Mouse (Mus musculus) kidney, embryonic 14.5 days (tissue): Measurements from ENCODE around the gene Mok. TPM values are rescaled to one million over a fixed set of nuclear protein-coding genes. Genes with fewer than 3 reads are reported as not detected.

ENCODE experiments used
- ATAC-seq: fragments of 200-750 bp; cut with Nextera tagmentation; 2 replicates; pipeline ENCODE4 v1.8.0; 2017; ENCODE audit warnings: moderate number of reproducible peaks, mild to moderate bottlenecking, moderate TSS enrichment, moderate library complexity; ENCODE audit not compliant: low FRiP score, low TSS enrichment
- H3K27ac ChIP-seq: fragments of 300-500 bp; sonication (generic); 2 replicates; pipeline ENCODE4 v1.5.1; 2014; ENCODE audit warnings: low read depth, mild to moderate bottlenecking, low read length, moderate library complexity, mixed read lengths
- H3K27me3 ChIP-seq: fragments of 300-500 bp; sonication (generic); 2 replicates; pipeline ENCODE4 v1.6.1; 2014; ENCODE audit warnings: mild to moderate bottlenecking, low read length; ENCODE audit not compliant: control insufficient read depth, insufficient read depth
- H3K36me3 ChIP-seq: fragments of 300-500 bp; sonication (generic); 2 replicates; pipeline ENCODE4 v1.6.1; 2014; ENCODE audit warnings: low read length, mixed read lengths; ENCODE audit not compliant: control insufficient read depth, insufficient read depth
- H3K4me1 ChIP-seq: fragments of 300-500 bp; sonication (generic); 2 replicates; pipeline ENCODE4 v1.6.1; 2014; ENCODE audit warnings: low read length, mixed read lengths; ENCODE audit not compliant: control insufficient read depth, insufficient read depth
- H3K4me2 ChIP-seq: fragments of 300-500 bp; sonication (generic); replicated peaks from 2 replicates; pipeline ENCODE4 v1.6.1; 2014; ENCODE audit warnings: low read depth, mild to moderate bottlenecking, low read length
- H3K4me3 ChIP-seq: fragments of 300-500 bp; sonication (generic); 2 replicates; pipeline ENCODE4 v1.5.1; 2014; ENCODE audit warnings: mild to moderate bottlenecking, low read length
- H3K9ac ChIP-seq: fragments of 300-500 bp; sonication (generic); 2 replicates; pipeline ENCODE4 v1.6.1; 2014; ENCODE audit warnings: low read depth, mild to moderate bottlenecking, low read length, moderate library complexity
- H3K9me3 ChIP-seq: fragments of 300-500 bp; sonication (generic); 2 replicates; pipeline ENCODE4 v1.6.1; 2016; ENCODE audit warnings: low read length; ENCODE audit not compliant: control insufficient read depth
- WGBS: fragments of 180-500 bp; shearing (Covaris S2); extraction: QIAGEN DNeasy Blood & Tissue Kit; methylation state at CpG from one replicate; pipeline ENCODE4 v1.1.7; 2014; 5-methylcytosine and 5-hydroxymethylcytosine counted together
- polyA plus RNA-seq: library from polyadenylated mRNA; unstranded; fragments of >200 nt; fragmentation: Nextera tagmentation; extraction: Ambion mirVana; gene quantifications from 2 replicates; pipeline ENCODE4 v1.2.1, GENCODE M21; 2014

Mok gene
- polyA plus RNA-seq, 1 experiment from 2014 or later = 6.8 TPM

GRCm38 (mm10) chr12:110791026-110791425 lies 49.7 kb downstream of the Mok start:
- no peaks in the 10 kb centered on the region for H3K27me3 ChIP-seq
- WGBS = 93% methylated on average over 8 of the region's 8 CpGs
- no peak overlapping the region for H3K27ac ChIP-seq
- H3K4me3 ChIP-seq = no peak overlapping the region
- no peak for ATAC-seq
- no peaks in the 10 kb centered on the region for H3K9me3 ChIP-seq
- no peak overlapping the region for H3K4me2 ChIP-seq
- H3K4me1 ChIP-seq = no peaks in the 10 kb centered on the region
- peaks cover 9% of the 10 kb centered on the region; the same call in 1 of the 2 replicates for H3K36me3 ChIP-seq
- H3K9ac ChIP-seq = no peak overlapping the region

DNA sequence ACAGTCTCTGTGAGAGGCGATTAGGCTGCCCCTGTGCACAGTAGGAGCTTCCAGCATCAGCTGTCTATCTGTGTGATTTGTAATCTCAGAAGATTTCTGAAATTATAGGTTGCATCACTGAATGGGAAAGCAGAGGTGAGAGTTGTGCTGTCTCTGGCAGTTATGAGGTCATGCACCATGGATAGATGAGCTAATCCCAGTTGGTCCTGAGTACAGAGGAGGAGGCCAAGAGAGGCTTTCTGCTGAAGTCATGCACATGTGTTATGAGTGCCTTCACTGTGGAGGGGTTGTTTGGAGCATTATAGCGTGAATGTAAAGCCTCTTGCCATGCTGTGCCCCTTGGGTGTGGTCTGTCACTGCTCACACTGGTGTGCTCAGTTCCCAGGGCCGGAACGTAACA lies 50.2 kb downstream of the Mok start:
- no peak for ATAC-seq
- Histone ChIP-seq H3K9ac (no peak overlapping the region), H3K27me3 (no peaks in the 10 kb centered on the region), H3K4me3 (no peak overlapping the region), H3K27ac (no peak overlapping the region), H3K36me3 (peaks cover 9% of the 10 kb centered on the region; the same call in 1 of the 2 replicates), H3K4me2 (no peak overlapping the region), H3K4me1 (no peaks in the 10 kb centered on the region), H3K9me3 (no peaks in the 10 kb centered on the region)
- WGBS = 96% methylated on average over 4 of the region's 4 CpGs

- ATAC-seq = no peak
- Histone ChIP-seq H3K27me3 (no peaks in the 10 kb centered on the region), H3K4me3 (no peak overlapping the region), H3K9me3 (no peaks in the 10 kb centered on the region), H3K27ac (no peak overlapping the region), H3K9ac (no peak overlapping the region), H3K36me3 (peaks cover 6% of the 10 kb centered on the region), H3K4me1 (no peaks in the 10 kb centered on the region), H3K4me2 (no peak overlapping the region)
- WGBS = 77% methylated on average over 4 of the region's 4 CpGs
These were observed 54.5 kb downstream of the Mok start for GRCm38 (mm10) chr12:110786243-110786642.

GRCm38 (mm10) chr12:110784211-110784610 lies 56.5 kb downstream of the Mok start:
- Histone ChIP-seq H3K4me2 (no peak overlapping the region), H3K9me3 (no peaks in the 10 kb centered on the region), H3K27me3 (no peaks in the 10 kb centered on the region), H3K9ac (no peak overlapping the region), H3K4me3 (no peak overlapping the region), H3K36me3 (peaks cover 15% of the 10 kb centered on the region), H3K4me1 (no peaks in the 10 kb centered on the region), H3K27ac (no peak overlapping the region)
- WGBS = 97% methylated on average over 2 of the region's 2 CpGs
- no peak for ATAC-seq

- 96% methylated on average over 1 of the region's 1 CpGs for WGBS
- no peak for ATAC-seq
- Histone ChIP-seq H3K4me3 (no peak overlapping the region), H3K27me3 (no peaks in the 10 kb centered on the region), H3K9me3 (no peaks in the 10 kb centered on the region), H3K9ac (no peak overlapping the region), H3K4me1 (no peaks in the 10 kb centered on the region), H3K27ac (no peak overlapping the region), H3K36me3 (peaks cover 15% of the 10 kb centered on the region), H3K4me2 (no peak overlapping the region)
These were observed 58.5 kb downstream of the Mok start for GRCm38 (mm10) chr12:110782278-110782677.

- Histone ChIP-seq H3K27me3 (no peaks in the 10 kb centered on the region), H3K4me2 (no peak overlapping the region), H3K4me1 (no peaks in the 10 kb centered on the region), H3K9me3 (no peaks in the 10 kb centered on the region), H3K36me3 (peaks cover 15% of the 10 kb centered on the region), H3K27ac (no peak overlapping the region), H3K4me3 (no peak overlapping the region), H3K9ac (no peak overlapping the region)
- 86% methylated on average over 8 of the region's 8 CpGs for WGBS
- ATAC-seq = no peak
These were observed 59.6 kb downstream of the Mok start for GRCm38 (mm10) chr12:110781181-110781580.

- no peaks in the 10 kb centered on the region for H3K27me3 ChIP-seq
- peaks cover 15% of the 10 kb centered on the region for H3K36me3 ChIP-seq
- no peak overlapping the region for H3K9ac ChIP-seq
- peaks cover 3% of the 10 kb centered on the region; the same call in 1 of the 2 replicates for H3K4me1 ChIP-seq
- no peak overlapping the region for H3K27ac ChIP-seq
- no peaks in the 10 kb centered on the region for H3K9me3 ChIP-seq
- no peak overlapping the region for H3K4me3 ChIP-seq
- 82% methylated on average over 7 of the region's 7 CpGs for WGBS
- no peak for ATAC-seq
- H3K4me2 ChIP-seq = no peak overlapping the region
These were observed 61.4 kb downstream of the Mok start for GRCm38 (mm10) chr12:110779296-110779695.

- no peaks in the 10 kb centered on the region for H3K27me3 ChIP-seq
- no peak for ATAC-seq
- no peak overlapping the region for H3K9ac ChIP-seq
- WGBS = 89% methylated on average over 5 of the region's 5 CpGs
- no peak overlapping the region for H3K4me2 ChIP-seq
- peaks cover 13% of the 10 kb centered on the region for H3K36me3 ChIP-seq
- H3K9me3 ChIP-seq = no peaks in the 10 kb centered on the region
- H3K4me3 ChIP-seq = no peak overlapping the region
- no peak overlapping the region for H3K27ac ChIP-seq
- peaks cover 3% of the 10 kb centered on the region; the same call in 1 of the 2 replicates for H3K4me1 ChIP-seq
These were observed 62.9 kb downstream of the Mok start for GRCm38 (mm10) chr12:110777853-110778252.

GRCm38 (mm10) chr12:110775628-110776426 lies 64.9 kb downstream of the Mok start:
- Histone ChIP-seq H3K4me1 (peaks cover 3% of the 10 kb centered on the region; the same call in 1 of the 2 replicates), H3K9ac (no peak overlapping the region), H3K27ac (peak overlapping the region; percentile 20; the same call in 1 of the 2 replicates), H3K36me3 (peaks cover 8% of the 10 kb centered on the region; the same call in 1 of the 2 replicates), H3K27me3 (no peaks in the 10 kb centered on the region), H3K4me3 (no peak overlapping the region), H3K9me3 (no peaks in the 10 kb centered on the region), H3K4me2 (no peak overlapping the region)
- peak; percentile 46; the same call in 1 of the 2 replicates for ATAC-seq
- 47% methylated on average over 5 of the region's 5 CpGs for WGBS
